Mouse (Mus musculus) liver, postnatal 0 days (tissue): ENCODE results near the gene Mettl2. TPM values are rescaled to one million over a fixed set of nuclear protein-coding genes. Genes with fewer than 3 reads are reported as not detected.
A peak's percentile ranks its signal among the peaks of the same experiment; 100 is the strongest.

Experiments used
- ATAC-seq: fragments of 200-750 bp; cut with Nextera tagmentation; 2 replicates; pipeline ENCODE4 v1.8.0; 2017; ENCODE audit warnings: mild to moderate bottlenecking, moderate library complexity
- DNase-seq: peaks from one replicate; pipeline ENCODE4 v3.0.0-alpha.2; 2016
- H3K27ac ChIP-seq: fragments of 300-500 bp; sonication (generic); 2 replicates; pipeline ENCODE4 v1.5.1; 2014; ENCODE audit warnings: antibody characterized with exemption, moderate library complexity, mild to moderate bottlenecking, low read depth
- H3K27me3 ChIP-seq: fragments of 300-500 bp; sonication (generic); 2 replicates; pipeline ENCODE4 v1.6.1; 2014; ENCODE audit warnings: low read length, control low read depth, mixed read lengths; ENCODE audit not compliant: insufficient read depth
- H3K36me3 ChIP-seq: fragments of 300-500 bp; sonication (generic); replicated peaks from 2 replicates; pipeline ENCODE4 v1.6.1; 2014; ENCODE audit warnings: mild to moderate bottlenecking, control low read depth, low read length, moderate library complexity, mixed read lengths; ENCODE audit not compliant: insufficient read depth
- H3K4me1 ChIP-seq: fragments of 300-500 bp; sonication (generic); 2 replicates; pipeline ENCODE4 v1.6.1; 2014; ENCODE audit warnings: antibody characterized with exemption, mild to moderate bottlenecking, control low read depth; ENCODE audit not compliant: insufficient read depth
- H3K4me2 ChIP-seq: fragments of 300-500 bp; sonication (generic); 2 replicates; pipeline ENCODE4 v1.6.1; 2014; ENCODE audit warnings: low read depth, mild to moderate bottlenecking, low read length, moderate library complexity, mixed read lengths
- H3K4me3 ChIP-seq: fragments of 300-500 bp; sonication (generic); 2 replicates; pipeline ENCODE4 v1.5.1; 2014; ENCODE audit warnings: low read depth, low read length
- H3K9ac ChIP-seq: fragments of 300-500 bp; sonication (generic); replicated peaks from 2 replicates; pipeline ENCODE4 v1.6.1; 2014; ENCODE audit warnings: mild to moderate bottlenecking, moderate library complexity
- H3K9me3 ChIP-seq: fragments of 300-500 bp; sonication (generic); 2 replicates; pipeline ENCODE4 v1.6.1; 2016; ENCODE audit warnings: mild to moderate bottlenecking, control low read depth, low read length, mixed read lengths
- CTCF ChIP-seq: sonication (generic); IDR thresholded peaks from 2 replicates; pipeline ENCODE4 v1.5.1; 2016; ENCODE audit warnings: antibody characterized with exemption, low read depth
- EP300 ChIP-seq: IDR thresholded peaks from 2 replicates; pipeline ENCODE4 v1.6.1; 2016; ENCODE audit warnings: antibody characterized with exemption, low read depth, mild to moderate bottlenecking
- WGBS: fragments of 180-500 bp; shearing (Covaris S2); extraction: QIAGEN DNeasy Blood & Tissue Kit; methylation state at CpG from one replicate; pipeline ENCODE4 v1.1.7; 2014; ENCODE audit not compliant: insufficient replicate concordance; 5-methylcytosine and 5-hydroxymethylcytosine counted together
- polyA plus RNA-seq: library from polyadenylated mRNA; unstranded; fragments of >200 nt; fragmentation: Nextera tagmentation; extraction: Ambion mirVana; gene quantifications from 2 replicates; pipeline ENCODE4 v1.2.1, GENCODE M21; 2015

The Mettl2 gene
- polyA plus RNA-seq, 1 experiment from 2014 or later = 9.3 TPM

DNA sequence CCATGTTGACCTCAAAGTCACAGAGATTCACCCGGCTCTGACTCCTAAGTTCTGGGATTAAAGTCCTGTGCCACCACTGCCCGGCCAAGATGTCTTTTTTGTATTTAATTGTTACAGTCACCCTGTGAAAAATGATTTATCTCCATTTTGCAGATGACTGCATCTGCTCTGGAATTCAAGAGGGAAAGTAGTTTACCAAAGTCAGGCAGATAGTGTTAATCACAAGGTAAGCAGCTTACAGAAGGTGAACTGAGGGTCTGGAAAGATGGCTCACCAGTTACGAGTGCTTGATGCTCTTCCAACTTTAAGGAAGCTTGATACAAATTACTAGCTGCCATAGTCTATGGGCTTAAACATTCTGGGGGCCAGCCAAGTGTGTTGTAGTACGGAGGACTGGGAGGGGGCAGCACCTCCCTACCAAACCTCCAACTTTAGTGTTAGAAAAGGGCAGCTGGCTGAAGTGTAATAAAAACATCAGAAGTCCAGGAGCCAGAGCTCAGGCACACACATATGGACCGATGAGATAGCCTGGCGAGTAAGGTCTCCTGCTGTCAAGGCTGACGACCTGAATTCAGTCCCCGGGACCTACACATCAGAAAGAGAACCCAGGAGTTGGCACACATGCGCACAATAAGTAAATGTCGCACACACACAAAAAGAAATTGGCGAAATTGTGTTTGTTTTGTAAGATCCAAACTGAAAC is 18.4 kb downstream of the Mettl2 start:
- Histone ChIP-seq H3K9me3 (no peaks in the 10 kb centered on the region), H3K27ac (peak overlapping the region; percentile 55; the same call in 1 of the 2 replicates), H3K9ac (no peak overlapping the region), H3K36me3 (peaks cover 6% of the 10 kb centered on the region; the same call in 1 of the 2 replicates), H3K4me2 (no peak overlapping the region), H3K4me3 (no peak overlapping the region), H3K4me1 (peaks cover 13% of the 10 kb centered on the region), H3K27me3 (no peaks in the 10 kb centered on the region)
- TF ChIP-seq CTCF = no peak; the same call in 1 of the 2 replicates
- TF ChIP-seq EP300 = no peak
- WGBS = 71% methylated on average over 11 of the region's 11 CpGs
- ATAC-seq = peak; percentile 53
- DNase-seq = no peak

DNA sequence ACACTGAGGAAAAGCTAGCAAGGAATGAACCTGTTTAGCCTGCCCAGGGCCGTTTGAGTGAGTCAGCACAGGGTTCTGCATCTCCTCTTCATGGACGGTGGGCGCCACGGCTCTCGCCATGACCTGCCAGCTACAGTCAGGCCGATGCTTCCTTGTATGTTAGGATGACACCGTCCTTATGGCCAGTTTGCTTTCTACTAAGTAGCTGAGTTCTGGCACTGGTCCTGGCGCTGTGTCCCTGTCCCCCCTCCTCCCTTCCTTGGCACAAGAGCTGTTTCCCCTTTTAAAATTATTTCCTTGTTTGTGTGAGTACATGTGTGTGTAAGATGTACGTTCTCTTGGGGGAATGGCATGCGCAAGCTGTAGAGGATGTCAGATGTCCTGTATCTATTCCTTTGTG is 19.0 kb downstream of the Mettl2 start:
- Histone ChIP-seq H3K9me3 (no peaks in the 10 kb centered on the region), H3K36me3 (0 out of 2 replicates have a peak, but pooled peaks cover 3% of the 10 kb centered on the region), H3K4me3 (no peak overlapping the region), H3K27ac (peak overlapping the region; percentile 34; the same call in 1 of the 2 replicates), H3K9ac (no peak overlapping the region), H3K4me1 (peaks cover 13% of the 10 kb centered on the region), H3K27me3 (no peaks in the 10 kb centered on the region), H3K4me2 (no peak overlapping the region)
- no peak for DNase-seq
- ATAC-seq = 0 out of 2 replicates have a peak, but pooled peaks have one; percentile 24
- TF ChIP-seq CTCF (no peak), EP300 (no peak)
- 82% methylated on average over 10 of the region's 10 CpGs for whole genome bisulfite sequencing

DNA sequence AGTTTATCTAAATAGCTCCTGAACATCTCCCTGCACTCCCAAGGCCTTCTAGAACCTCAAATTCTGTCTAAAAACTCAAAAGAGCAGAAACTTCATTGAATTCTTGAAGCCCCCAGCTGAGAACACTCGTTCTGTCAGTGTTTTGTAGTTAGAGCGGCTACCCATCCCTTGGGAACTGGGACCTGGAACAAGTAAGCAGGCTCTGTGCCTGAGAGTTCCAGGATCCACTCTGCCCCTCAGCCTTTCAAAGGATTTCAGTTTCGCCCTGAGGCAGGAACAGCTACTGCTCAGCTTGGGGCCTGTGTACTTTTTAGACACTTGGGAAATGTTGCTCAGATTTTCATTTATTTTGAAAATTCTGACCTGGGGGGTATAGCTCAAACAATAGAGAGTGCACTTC is 20.4 kb downstream of the Mettl2 start, which contains the start of gene Gm10842:
TSS of gene Gm10842 (plus strand) at position 301 of the 400 bp plus-strand sequence.
- H3K4me2 ChIP-seq = no peak within 1 kb of the TSS
- ATAC-seq (no peak), DNase-seq (no peak)
- no peak within 1 kb of the TSS for H3K27ac ChIP-seq
- H3K9ac ChIP-seq = no peak within 1 kb of the TSS
- TF ChIP-seq CTCF (no peak), EP300 (no peak)
- H3K9me3 ChIP-seq = no peaks in the 10 kb centered on the region
- H3K27me3 ChIP-seq = no peaks in the 10 kb centered on the region
- H3K4me3 ChIP-seq = no peak within 1 kb of the TSS
- peaks cover 24% of the 10 kb centered on the region for H3K4me1 ChIP-seq
- H3K36me3 ChIP-seq = no peaks in the 10 kb centered on the region
- 75% methylated on average over 3 of the region's 3 CpGs for WGBS

DNA sequence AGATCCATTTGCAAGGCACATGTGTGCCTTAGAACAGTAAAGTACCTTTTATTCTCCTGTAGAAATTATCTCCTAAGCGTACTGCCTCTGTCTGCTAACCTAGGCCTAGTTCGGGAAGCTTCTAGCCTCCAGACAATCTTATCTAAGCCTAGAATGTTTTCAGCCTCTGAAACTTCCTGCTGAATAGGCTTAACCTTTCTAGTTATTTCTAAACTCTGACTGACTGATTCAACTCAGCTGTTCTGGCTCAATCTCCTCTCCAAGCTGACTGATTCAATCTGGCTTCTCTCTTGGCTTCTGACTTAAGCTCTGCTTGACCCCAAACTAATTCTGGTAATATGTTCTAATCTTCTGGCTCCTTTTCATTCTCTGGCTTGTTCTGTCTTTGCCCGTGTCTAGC is 23.1 kb downstream of the Mettl2 start:
- Histone ChIP-seq H3K4me1 (peaks cover 33% of the 10 kb centered on the region), H3K9ac (no peak overlapping the region), H3K9me3 (no peaks in the 10 kb centered on the region), H3K36me3 (no peaks in the 10 kb centered on the region), H3K27ac (peak overlapping the region; percentile 13; the same call in 1 of the 2 replicates), H3K27me3 (no peaks in the 10 kb centered on the region), H3K4me3 (no peak overlapping the region), H3K4me2 (no peak overlapping the region)
- TF ChIP-seq CTCF = no peak
- no peak for TF ChIP-seq EP300
- no peak for DNase-seq
- ATAC-seq = no peak
- 48% methylated on average over 3 of the region's 3 CpGs for WGBS

DNA sequence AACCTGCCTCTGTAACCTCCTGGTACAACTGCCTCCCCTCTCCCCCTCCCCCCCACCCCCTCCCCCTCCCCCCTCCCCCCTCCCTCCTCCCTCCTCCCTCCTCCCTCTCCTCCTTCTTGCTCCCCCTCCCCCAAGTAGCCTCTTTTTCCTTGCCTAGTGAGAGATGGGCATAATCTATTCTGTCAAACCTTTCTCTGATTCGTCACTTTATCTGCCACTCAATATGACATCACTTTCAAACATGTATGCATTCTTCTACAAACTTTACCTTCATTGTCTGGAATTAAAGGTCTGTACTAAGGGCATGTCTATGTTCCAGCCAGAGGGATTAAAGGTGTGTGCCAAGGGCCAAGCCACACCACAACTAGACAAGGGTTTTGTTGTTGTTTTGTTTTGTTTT is 23.5 kb downstream of the Mettl2 start:
- H3K9ac ChIP-seq = no peak overlapping the region
- H3K27ac ChIP-seq = no peak overlapping the region
- 75% methylated on average over 1 of the region's 1 CpGs for WGBS
- no peak for ATAC-seq
- H3K4me2 ChIP-seq = no peak overlapping the region
- H3K9me3 ChIP-seq = no peaks in the 10 kb centered on the region
- H3K36me3 ChIP-seq = no peaks in the 10 kb centered on the region
- H3K4me1 ChIP-seq = peaks cover 31% of the 10 kb centered on the region
- DNase-seq = no peak
- no peak overlapping the region for H3K4me3 ChIP-seq
- no peaks in the 10 kb centered on the region for H3K27me3 ChIP-seq
- no peak for TF ChIP-seq EP300
- TF ChIP-seq CTCF = no peak

DNA sequence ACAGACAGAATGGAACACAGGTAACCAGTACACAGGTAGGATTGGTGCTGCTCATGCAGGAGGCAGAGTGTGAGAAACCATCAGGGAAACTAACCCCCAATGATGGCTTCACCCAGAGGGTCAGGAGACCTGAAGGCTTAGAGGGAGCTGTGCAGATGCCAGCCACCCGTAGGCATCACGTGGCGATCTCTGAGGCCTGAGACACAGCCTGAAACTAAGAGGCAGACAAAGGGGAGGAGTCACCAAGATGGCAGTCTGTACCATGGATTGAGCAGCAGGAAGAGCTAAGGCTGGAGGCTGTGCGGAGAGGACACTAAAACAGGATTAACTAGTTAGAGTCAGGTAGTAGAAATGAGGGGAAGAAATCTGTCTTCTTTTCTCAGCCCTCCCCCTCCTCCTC is 24.5 kb downstream of the Mettl2 start:
- 58% methylated on average over 4 of the region's 4 CpGs for WGBS
- ATAC-seq (no peak), DNase-seq (no peak)
- Histone ChIP-seq H3K9ac (no peak overlapping the region), H3K4me2 (no peak overlapping the region; the same call in 1 of the 2 replicates), H3K27me3 (no peaks in the 10 kb centered on the region), H3K36me3 (no peaks in the 10 kb centered on the region), H3K27ac (no peak overlapping the region), H3K4me1 (peaks cover 30% of the 10 kb centered on the region), H3K4me3 (no peak overlapping the region), H3K9me3 (no peaks in the 10 kb centered on the region)
- TF ChIP-seq EP300 = no peak
- TF ChIP-seq CTCF = no peak
